Mouse (Mus musculus) liver, embryonic 12.5 days (tissue): ENCODE data around the gene Rpl39. TPM values are rescaled to one million over a fixed set of nuclear protein-coding genes. Genes with fewer than 3 reads are reported as not detected.

ENCODE experiments used
- ATAC-seq: fragments of 200-750 bp; cut with Nextera tagmentation; 2 replicates; pipeline ENCODE4 v1.8.0; 2017; ENCODE audit warnings: moderate number of reproducible peaks, mild to moderate bottlenecking, moderate library complexity
- H3K27ac ChIP-seq: fragments of 300-500 bp; sonication (generic); 2 replicates; pipeline ENCODE4 v1.5.1; 2016; ENCODE audit warnings: mild to moderate bottlenecking
- H3K27me3 ChIP-seq: fragments of 300-500 bp; sonication (generic); replicated peaks from 2 replicates; pipeline ENCODE4 v1.6.1; 2016; ENCODE audit warnings: mild to moderate bottlenecking, moderate library complexity
- H3K36me3 ChIP-seq: fragments of 300-500 bp; sonication (generic); 2 replicates; pipeline ENCODE4 v1.6.1; 2016; ENCODE audit warnings: mild to moderate bottlenecking, moderate library complexity
- H3K4me1 ChIP-seq: fragments of 300-500 bp; sonication (generic); 2 replicates; pipeline ENCODE4 v1.6.1; 2016
- H3K4me2 ChIP-seq: fragments of 300-500 bp; sonication (generic); 2 replicates; pipeline ENCODE4 v1.6.1; 2016; ENCODE audit warnings: mild to moderate bottlenecking, moderate library complexity
- H3K4me3 ChIP-seq: fragments of 300-500 bp; sonication (generic); 2 replicates; pipeline ENCODE4 v1.5.1; 2016; ENCODE audit warnings: mild to moderate bottlenecking, moderate library complexity
- H3K9ac ChIP-seq: fragments of 300-500 bp; sonication (generic); 2 replicates; pipeline ENCODE4 v1.6.1; 2016; ENCODE audit warnings: mild to moderate bottlenecking, moderate library complexity
- H3K9me3 ChIP-seq: fragments of 300-500 bp; sonication (generic); replicated peaks from 2 replicates; pipeline ENCODE4 v1.6.1; 2016; ENCODE audit warnings: mild to moderate bottlenecking, moderate library complexity
- WGBS: fragments of 180-500 bp; shearing (Covaris S2); methylation state at CpG from one replicate; pipeline ENCODE4 v1.1.7; 2016; ENCODE audit not compliant: insufficient replicate concordance; 5-methylcytosine and 5-hydroxymethylcytosine counted together
- polyA plus RNA-seq: library from polyadenylated mRNA; unstranded; fragments of >200 nt; fragmentation: Nextera tagmentation; extraction: Ambion mirVana; gene quantifications from 2 replicates; pipeline ENCODE4 v1.2.1, GENCODE M21; 2016

Gene Rpl39
- polyA plus RNA-seq, 1 experiment from 2014 or later, result 538 TPM

GRCm38 (mm10) chrX:37048890-37049823 is 36.0 kb downstream of the Rpl39 start:
- Histone ChIP-seq H3K4me2 (peak overlapping the region; percentile 51), H3K9me3 (no peaks in the 10 kb centered on the region), H3K36me3 (no peaks in the 10 kb centered on the region), H3K27ac (no peak overlapping the region), H3K4me3 (peak overlapping the region; percentile 25), H3K9ac (no peak overlapping the region), H3K27me3 (peaks cover 81% of the 10 kb centered on the region), H3K4me1 (no peaks in the 10 kb centered on the region)
- 11% methylated on average over 57 of the region's 70 CpGs for WGBS
- ATAC-seq, result no peak

DNA sequence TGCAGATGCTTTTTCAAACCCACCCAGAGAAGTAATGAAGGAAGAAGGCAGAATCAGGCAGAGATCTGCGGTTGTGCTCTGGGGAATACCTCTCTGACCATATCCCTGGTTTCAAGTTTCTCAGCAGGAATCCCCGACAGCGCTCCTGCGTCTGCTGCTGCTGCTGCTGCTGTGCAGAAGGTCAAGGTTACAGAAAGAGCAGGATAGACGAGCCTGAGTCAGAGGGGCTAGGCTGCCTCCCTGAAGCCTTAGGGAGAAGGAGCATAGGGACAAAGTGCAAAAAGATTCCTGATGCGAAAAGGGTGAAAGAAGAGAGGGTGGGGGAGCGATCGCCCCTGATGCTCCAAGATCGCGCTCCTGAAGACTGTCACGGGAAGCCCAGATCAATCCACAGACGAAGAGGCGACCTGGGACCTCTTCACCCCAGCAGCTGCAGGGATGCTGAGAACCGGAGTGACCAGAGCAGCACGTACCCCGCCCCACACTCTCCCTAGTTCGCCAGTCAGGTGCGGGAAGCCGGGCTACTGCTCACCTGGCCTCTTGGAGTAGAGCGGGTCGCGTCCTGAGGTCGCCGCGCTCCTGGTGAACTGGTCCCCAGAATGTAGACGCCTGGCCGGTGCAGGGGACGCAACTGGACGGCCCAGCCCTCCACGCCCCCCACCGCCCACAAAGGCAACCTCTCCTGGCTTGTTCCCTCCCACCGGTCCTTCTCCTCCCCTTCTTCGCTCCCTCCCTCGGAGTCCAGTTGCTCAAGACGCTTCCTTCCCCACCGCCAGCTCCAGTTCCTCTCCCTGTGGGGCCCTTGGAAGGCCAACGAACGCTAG is 36.9 kb downstream of the Rpl39 start, which contains the start of gene Sowahd:
Sowahd (plus strand) TSS at position 780 of the 824 bp plus-strand sequence.
- Histone ChIP-seq H3K27me3 (peaks cover 81% of the 10 kb centered on the region), H3K9ac (no peak within 1 kb of the TSS), H3K27ac (no peak within 1 kb of the TSS), H3K4me3 (peak within 1 kb of the TSS; percentile 25), H3K9me3 (no peaks in the 10 kb centered on the region), H3K4me1 (no peaks in the 10 kb centered on the region), H3K4me2 (peak within 1 kb of the TSS; percentile 51), H3K36me3 (no peaks in the 10 kb centered on the region)
- 8% methylated on average over 36 of the region's 38 CpGs for WGBS
- no peak for ATAC-seq

DNA sequence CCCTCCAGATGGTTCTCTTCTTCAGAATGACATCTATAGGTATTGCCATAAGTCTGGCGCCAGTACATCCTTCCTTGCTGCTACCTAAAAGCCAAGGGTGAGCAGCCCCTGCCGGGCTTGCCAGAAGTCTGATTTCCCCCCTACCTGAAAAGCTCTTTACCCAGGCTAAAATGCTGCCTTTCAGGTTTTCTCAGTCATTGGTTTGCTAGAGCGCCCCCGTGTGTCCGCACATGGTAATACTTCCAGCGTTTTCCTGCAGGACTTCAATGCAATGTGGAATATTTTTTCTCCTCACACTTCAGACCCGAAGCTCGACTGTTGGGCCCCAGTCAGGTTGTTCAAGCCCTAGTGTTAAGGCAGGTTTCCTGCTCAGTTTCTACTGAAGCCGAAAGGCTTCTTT is 42.5 kb downstream of the Rpl39 start:
- no peaks in the 10 kb centered on the region for H3K36me3 ChIP-seq
- H3K4me3 ChIP-seq, result no peak overlapping the region
- ATAC-seq, result no peak
- no peaks in the 10 kb centered on the region for H3K4me1 ChIP-seq
- no peak overlapping the region for H3K4me2 ChIP-seq
- no peak overlapping the region for H3K27ac ChIP-seq
- 24% methylated on average over 9 of the region's 9 CpGs for WGBS
- H3K27me3 ChIP-seq, result peaks cover 27% of the 10 kb centered on the region
- no peak overlapping the region for H3K9ac ChIP-seq
- no peaks in the 10 kb centered on the region for H3K9me3 ChIP-seq

Other genes with a start within 250 kb of the Rpl39 start
- 88.0 and 89.9 TPM in 2 replicates for gene Ube2a, start 211.5 kb downstream of the Rpl39 start, polyA plus RNA-seq
- gene C330007P06Rik, start 211.3 kb downstream of the Rpl39 start, polyA plus RNA-seq, result 18.5 and 22.2 TPM in 2 replicates
- gene Nkrf, start 182.5 kb downstream of the Rpl39 start, polyA plus RNA-seq, result 1.2 TPM in 2 replicates
- gene Sept6, start 93.6 kb downstream of the Rpl39 start, polyA plus RNA-seq, result 6.1 and 6.2 TPM in 2 replicates
- 0.11 and 0.25 TPM in 2 replicates for gene Sowahd, start 36.6 kb downstream of the Rpl39 start, polyA plus RNA-seq
- gene Upf3b, start 24.9 kb upstream of the Rpl39 start, polyA plus RNA-seq, result 14.2 and 15.6 TPM in 2 replicates
- gene Nkap, start 41.4 kb upstream of the Rpl39 start, polyA plus RNA-seq, result 10.6 and 11.5 TPM in 2 replicates
- 0.11 TPM in 1 of 2 replicates, not detected in the other for gene Akap14, start 83.4 kb upstream of the Rpl39 start, polyA plus RNA-seq
- 235 and 236 TPM in 2 replicates for gene Ndufa1, start 105.8 kb upstream of the Rpl39 start, polyA plus RNA-seq
- gene Rnf113a1, start 105.8 kb upstream of the Rpl39 start, polyA plus RNA-seq, result 4.3 and 4.4 TPM in 2 replicates
- gene Gm9, start 125.6 kb upstream of the Rpl39 start, polyA plus RNA-seq, result not detected in 2 replicates
- not detected in 2 replicates for gene Rhox1, start 136.9 kb upstream of the Rpl39 start, polyA plus RNA-seq
- not detected in 2 replicates for gene Rhox2a, start 159.6 kb upstream of the Rpl39 start, polyA plus RNA-seq
- not detected in 2 replicates for gene Rhox3a, start 164.5 kb upstream of the Rpl39 start, polyA plus RNA-seq
- not detected in 2 replicates for gene Rhox4a, start 179.9 kb upstream of the Rpl39 start, polyA plus RNA-seq